Mouse (Mus musculus) kidney, adult 2 months (tissue): ENCODE measurements at regions not wholly inside any gene's neighbourhood (a gene's known extent, or its start where the extent isn't known, plus 50 kb on each side); places are given as distances from the start of the nearest gene placed in this dataset.

Experiments
- DNase-seq: peaks from one replicate; pipeline ENCODE4 v3.0.0; 2021
- H3K27ac ChIP-seq: fragments of 200-500 bp; 2 replicates; pipeline ENCODE4 v1.5.1; 2012; ENCODE audit warnings: low read depth, low read length, control low read depth, inconsistent platforms; ENCODE audit not compliant: insufficient read depth
- H3K27me3 ChIP-seq: fragments of 200-500 bp; replicated peaks from 2 replicates; pipeline ENCODE4 v1.6.1; 2012; ENCODE audit warnings: mild to moderate bottlenecking, moderate library complexity, low read length, inconsistent platforms; ENCODE audit not compliant: control insufficient read depth, insufficient read depth
- H3K36me3 ChIP-seq: fragments of 200-500 bp; 2 replicates; pipeline ENCODE4 v1.6.1; 2012; ENCODE audit warnings: mild to moderate bottlenecking, moderate library complexity, low read length, inconsistent platforms; ENCODE audit not compliant: control insufficient read depth, insufficient read depth
- H3K4me1 ChIP-seq: fragments of 200-500 bp; 2 replicates; pipeline ENCODE4 v1.6.1; 2011; ENCODE audit warnings: low read length; ENCODE audit not compliant: control insufficient read depth, insufficient read depth
- H3K4me3 ChIP-seq: fragments of 200-500 bp; 2 replicates; pipeline ENCODE4 v1.5.1; 2011; ENCODE audit warnings: mild to moderate bottlenecking, low read depth, low read length, control low read depth; ENCODE audit not compliant: insufficient read depth
- CTCF ChIP-seq: fragments of 200-500 bp; conservative IDR thresholded peaks from 2 replicates; pipeline ENCODE4 v1.5.1; 2011; ENCODE audit warnings: low read depth, mild to moderate bottlenecking, control low read depth, low read length, moderate library complexity, mixed read lengths; ENCODE audit not compliant: insufficient read depth, insufficient read length
- POLR2A ChIP-seq: fragments of 200-500 bp; IDR thresholded peaks from one replicate; pipeline ENCODE4 v1.6.1; 2011; ENCODE audit warnings: low read depth, low read length, control low read depth
- WGBS: fragments of 180-500 bp; shearing (Covaris S2); methylation state at CpG from one replicate; pipeline ENCODE4 v1.1.7; 2018; 5-methylcytosine and 5-hydroxymethylcytosine counted together

- WGBS: 84% methylated on average over 7 of the region's 7 CpGs
- H3K27me3 ChIP-seq: no peaks in the 10 kb centered on the region
- H3K4me1 ChIP-seq: no peaks in the 10 kb centered on the region
- H3K27ac ChIP-seq: no peak overlapping the region
- H3K36me3 ChIP-seq: no peaks in the 10 kb centered on the region
- DNase-seq: no peak
- H3K4me3 ChIP-seq: no peak overlapping the region
- no peak for TF ChIP-seq POLR2A
- no peak for TF ChIP-seq CTCF
These were observed 236.3 kb downstream of the Cd83 start for GRCm38 (mm10) chr13:44020851-44021250.

- Histone ChIP-seq H3K4me1 (0 out of 2 replicates have a peak, but pooled peaks cover 3% of the 10 kb centered on the region), H3K36me3 (no peaks in the 10 kb centered on the region), H3K27me3 (no peaks in the 10 kb centered on the region), H3K4me3 (no peak overlapping the region), H3K27ac (no peak overlapping the region)
- TF ChIP-seq CTCF (no peak), POLR2A (no peak)
- WGBS: 85% methylated on average over 10 of the region's 10 CpGs
- DNase-seq: no peak
These were observed 237.5 kb downstream of the Cd83 start for GRCm38 (mm10) chr13:44022106-44022505.

GRCm38 (mm10) chr13:44024612-44025011 is 240.0 kb downstream of the Cd83 start:
- TF ChIP-seq POLR2A: no peak
- TF ChIP-seq CTCF: no peak
- peak; percentile 56 for DNase-seq
- WGBS: 53% methylated on average over 3 of the region's 3 CpGs

GRCm38 (mm10) chr13:44026321-44027255 is 242.0 kb downstream of the Cd83 start:
- Histone ChIP-seq H3K36me3 (no peaks in the 10 kb centered on the region), H3K27me3 (no peaks in the 10 kb centered on the region), H3K4me1 (0 out of 2 replicates have a peak, but pooled peaks cover 3% of the 10 kb centered on the region), H3K4me3 (peak overlapping the region; percentile 3; the same call in 1 of the 2 replicates), H3K27ac (no peak overlapping the region)
- peak; percentile 56 for DNase-seq
- TF ChIP-seq POLR2A (no peak), CTCF (no peak)
- 10% methylated on average over 26 of the region's 26 CpGs for WGBS

More at GRCm38 (mm10) chr13:44024612-44025011, 240.0 kb downstream of the Cd83 start:
- no peaks in the 10 kb centered on the region for H3K27me3 ChIP-seq
- 0 out of 2 replicates have a peak, but pooled peaks cover 3% of the 10 kb centered on the region for H3K4me1 ChIP-seq
- no peak overlapping the region for H3K27ac ChIP-seq
- H3K4me3 ChIP-seq: no peak overlapping the region
- no peaks in the 10 kb centered on the region for H3K36me3 ChIP-seq

GRCm38 (mm10) chr13:44028081-44028480 is 243.5 kb downstream of the Cd83 start:
- DNase-seq: no peak
- TF ChIP-seq CTCF: no peak
- no peak for TF ChIP-seq POLR2A
- no peaks in the 10 kb centered on the region for H3K27me3 ChIP-seq
- no peak overlapping the region for H3K4me3 ChIP-seq
- no peaks in the 10 kb centered on the region for H3K36me3 ChIP-seq
- WGBS: 79% methylated on average over 6 of the region's 6 CpGs
- H3K4me1 ChIP-seq: 0 out of 2 replicates have a peak, but pooled peaks cover 3% of the 10 kb centered on the region
- no peak overlapping the region for H3K27ac ChIP-seq

- no peaks in the 10 kb centered on the region for H3K27me3 ChIP-seq
- TF ChIP-seq CTCF (no peak), POLR2A (no peak)
- 0 out of 2 replicates have a peak, but pooled peaks cover 3% of the 10 kb centered on the region for H3K4me1 ChIP-seq
- no peaks in the 10 kb centered on the region for H3K36me3 ChIP-seq
- peak; percentile 29 for DNase-seq
- H3K27ac ChIP-seq: no peak overlapping the region
- no peak overlapping the region for H3K4me3 ChIP-seq
- 46% methylated on average over 5 of the region's 5 CpGs for WGBS
These were observed 246.0 kb downstream of the Cd83 start for GRCm38 (mm10) chr13:44030590-44030989.

- TF ChIP-seq CTCF (no peak), POLR2A (no peak)
- no peak overlapping the region for H3K27ac ChIP-seq
- H3K4me1 ChIP-seq: peaks cover 5% of the 10 kb centered on the region; the same call in 1 of the 2 replicates
- 81% methylated on average over 8 of the region's 8 CpGs for WGBS
- H3K27me3 ChIP-seq: no peaks in the 10 kb centered on the region
- no peak for DNase-seq
- no peak overlapping the region for H3K4me3 ChIP-seq
- no peaks in the 10 kb centered on the region for H3K36me3 ChIP-seq
These were observed 253.3 kb downstream of the Cd83 start for GRCm38 (mm10) chr13:44037774-44038294.
